Mouse (Mus musculus): ENCODE results near the gene Lpgat1. TPM values are rescaled to one million over a fixed set of nuclear protein-coding genes. Genes with fewer than 3 reads are reported as not detected.

The Lpgat1 gene
- total and polyA plus RNA-seq, 2 experiments from 2014 or later: 32.7 to 37.5 TPM

DNA sequence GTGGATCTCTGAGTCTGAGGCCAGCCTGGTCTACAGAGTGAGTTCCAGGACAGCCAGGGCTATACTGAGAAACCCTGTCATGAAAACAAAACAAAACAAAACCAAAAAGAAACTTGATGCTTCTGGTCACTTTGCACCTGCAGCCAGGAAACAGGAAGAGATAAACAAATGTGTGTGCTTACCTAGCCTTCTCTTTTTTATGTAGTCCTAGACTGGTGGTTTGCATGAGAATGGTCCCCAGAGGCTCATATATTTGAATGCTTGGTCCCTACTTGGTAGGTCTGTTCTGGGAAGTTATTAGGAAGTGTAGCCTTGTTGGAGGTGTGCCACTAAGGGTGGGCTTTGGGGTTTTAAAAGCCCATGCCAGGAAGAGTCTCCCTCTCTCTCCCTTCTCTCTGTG lies 101.4 kb downstream of the Lpgat1 start:
- H3K4me2 ChIP-seq (ENCODE audit: low read depth, low read length): no peak overlapping the region
- H3K9me3 ChIP-seq (replicated peaks; ENCODE audit: control insufficient read depth, low read length): no peaks in the 10 kb centered on the region
- no peaks in the 10 kb centered on the region for H3K27me3 ChIP-seq (ENCODE audit: control insufficient read depth, insufficient read depth, low read length)
- ATAC-seq (ENCODE audit: insufficient read depth, low read depth): no peak
- H3K27ac ChIP-seq (ENCODE audit: low read depth): no peak overlapping the region
- DNase-seq (ENCODE audit: low spot score): no peak
- H3K36me3 ChIP-seq (replicated peaks; ENCODE audit: control insufficient read depth, insufficient read depth, low read length): peaks cover 9% of the 10 kb centered on the region
- TF ChIP-seq EP300 (IDR thresholded peaks at IDR 0.05; ENCODE audit: low read depth): no peak
- no peak for TF ChIP-seq CTCF (IDR thresholded peaks at IDR 0.05; ENCODE audit: low read depth)
- H3K4me1 ChIP-seq (ENCODE audit: control insufficient read depth, insufficient read depth): 0 out of 2 replicates have a peak, but pooled peaks cover 8% of the 10 kb centered on the region
- H3K9ac ChIP-seq (replicated peaks; ENCODE audit: low read depth, low read length): no peak overlapping the region
- H3K4me3 ChIP-seq (ENCODE audit: low read depth, low read length): no peak overlapping the region

DNA sequence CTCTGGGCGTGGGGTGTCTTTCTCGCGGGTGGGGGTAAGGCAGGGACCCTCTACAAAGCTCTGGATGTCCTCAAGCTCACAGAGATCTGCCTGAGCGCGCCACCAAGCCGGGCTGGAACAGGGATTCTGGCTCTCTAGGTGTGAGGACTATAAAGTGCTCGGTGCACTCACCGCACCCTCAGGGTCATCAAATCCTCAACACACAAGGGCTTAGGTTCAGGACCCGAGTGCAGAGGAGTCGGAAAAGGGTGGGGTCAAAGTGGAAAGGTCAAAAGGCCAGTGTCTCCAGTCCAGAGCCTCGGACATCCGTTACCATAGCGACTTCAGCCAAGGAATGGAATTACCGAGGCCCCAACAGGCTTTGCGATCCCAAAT lies 103.3 kb downstream of the Lpgat1 start:
- H3K4me1 ChIP-seq (ENCODE audit: control insufficient read depth, insufficient read depth): 0 out of 2 replicates have a peak, but pooled peaks cover 8% of the 10 kb centered on the region
- 5% methylated on average over 15 of the region's 15 CpGs for WGBS
- peak overlapping the region; percentile 73 for H3K4me2 ChIP-seq (ENCODE audit: low read depth, low read length)
- H3K36me3 ChIP-seq (replicated peaks; ENCODE audit: control insufficient read depth, insufficient read depth, low read length): peaks cover 25% of the 10 kb centered on the region
- no peak overlapping the region for H3K27ac ChIP-seq (ENCODE audit: low read depth)
- peak; percentile 18 for ATAC-seq (ENCODE audit: insufficient read depth, low read depth)
- 0 out of 2 replicates have a peak overlapping the region, but pooled peaks have one; percentile 24 for H3K9ac ChIP-seq (replicated peaks; ENCODE audit: low read depth, low read length)
- TF ChIP-seq CTCF (IDR thresholded peaks at IDR 0.05; ENCODE audit: low read depth) (no peak), EP300 (IDR thresholded peaks at IDR 0.05; ENCODE audit: low read depth) (no peak)
- H3K27me3 ChIP-seq (ENCODE audit: control insufficient read depth, insufficient read depth, low read length): no peaks in the 10 kb centered on the region
- DNase-seq (ENCODE audit: low spot score): no peak
- H3K9me3 ChIP-seq (replicated peaks; ENCODE audit: control insufficient read depth, low read length): no peaks in the 10 kb centered on the region
- peak overlapping the region; percentile 77 for H3K4me3 ChIP-seq (ENCODE audit: low read depth, low read length)

DNA sequence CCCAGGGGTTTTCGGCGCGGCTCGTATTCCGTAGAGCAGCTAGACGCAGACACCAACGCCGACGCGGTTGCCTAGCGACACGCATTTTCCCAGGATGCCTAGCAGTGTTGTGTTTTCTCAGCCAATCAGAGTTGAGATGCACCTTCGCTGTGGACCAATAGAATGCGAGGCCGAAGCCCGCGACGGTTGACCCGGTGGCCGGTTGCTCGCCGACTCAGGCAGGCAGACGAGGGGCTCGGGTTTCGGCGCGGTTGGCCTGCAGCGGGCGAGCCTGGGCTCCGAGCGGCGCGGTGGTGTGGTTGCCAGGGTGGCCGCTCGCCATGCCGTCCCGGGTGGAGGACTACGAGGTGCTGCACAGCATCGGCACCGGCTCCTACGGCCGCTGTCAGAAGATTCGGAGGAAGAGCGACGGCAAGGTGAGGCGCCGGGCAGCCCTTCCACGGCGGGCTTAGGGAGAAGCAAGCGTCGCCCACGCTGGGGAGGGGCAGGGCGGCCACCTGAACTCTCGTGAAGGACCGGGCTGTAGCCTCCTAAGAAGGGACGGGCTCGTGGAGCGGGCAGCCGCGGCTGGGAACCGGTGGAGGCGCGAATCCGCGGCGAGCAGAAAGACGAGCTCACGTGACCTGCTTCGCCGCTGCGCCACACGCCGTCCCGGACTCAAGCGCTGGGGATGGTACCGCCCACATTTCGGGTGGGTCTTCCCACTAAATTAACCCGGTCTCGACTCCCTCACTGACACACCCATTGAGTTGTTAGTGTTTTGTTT lies 103.9 kb downstream of the Lpgat1 start, which contains the start of gene Nek2:
Nek2 (plus strand) TSS at position 119 of the 766 bp plus-strand sequence.
- DNase-seq (ENCODE audit: low spot score): peak; percentile 96
- Histone ChIP-seq H3K4me3 (ENCODE audit: low read depth, low read length) (peak within 1 kb of the TSS; percentile 77), H3K36me3 (replicated peaks; ENCODE audit: control insufficient read depth, insufficient read depth, low read length) (peaks cover 30% of the 10 kb centered on the region), H3K9me3 (replicated peaks; ENCODE audit: control insufficient read depth, low read length) (no peaks in the 10 kb centered on the region), H3K4me1 (ENCODE audit: control insufficient read depth, insufficient read depth) (0 out of 2 replicates have a peak, but pooled peaks cover 8% of the 10 kb centered on the region), H3K9ac (replicated peaks; ENCODE audit: low read depth, low read length) (peak within 1 kb of the TSS; percentile 53), H3K27me3 (ENCODE audit: control insufficient read depth, insufficient read depth, low read length) (no peaks in the 10 kb centered on the region), H3K27ac (ENCODE audit: low read depth) (peak within 1 kb of the TSS; percentile 58), H3K4me2 (ENCODE audit: low read depth, low read length) (peak within 1 kb of the TSS; percentile 73)
- TF ChIP-seq CTCF (IDR thresholded peaks at IDR 0.05; ENCODE audit: low read depth): no peak
- TF ChIP-seq EP300 (IDR thresholded peaks at IDR 0.05; ENCODE audit: low read depth): no peak
- peak; percentile 93 for ATAC-seq (ENCODE audit: insufficient read depth, low read depth)
- WGBS: under 1% methylated on average over 79 of the region's 79 CpGs

DNA sequence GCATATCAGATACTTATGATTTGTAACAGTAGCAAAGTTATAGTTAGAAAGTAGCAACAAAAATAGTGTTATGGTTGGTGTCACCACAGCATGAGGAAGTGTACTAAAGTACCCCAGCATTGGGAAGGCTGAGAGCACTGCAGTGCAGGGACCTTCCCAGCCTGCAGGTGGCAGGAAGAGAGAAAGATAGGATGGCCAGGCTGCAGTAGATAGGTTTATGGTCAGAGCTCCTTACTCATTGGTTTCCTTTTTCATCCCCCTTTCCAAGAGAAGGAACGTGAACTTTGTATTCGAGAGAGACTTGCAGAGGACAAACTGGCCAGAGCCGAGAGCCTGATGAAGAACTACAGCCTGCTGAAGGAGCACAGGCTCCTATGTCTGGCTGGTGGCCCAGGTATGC lies 111.5 kb downstream of the Lpgat1 start:
- ATAC-seq (ENCODE audit: insufficient read depth, low read depth) (no peak), DNase-seq (ENCODE audit: low spot score) (no peak)
- H3K9ac ChIP-seq (replicated peaks; ENCODE audit: low read depth, low read length): no peak overlapping the region
- no peak overlapping the region for H3K4me2 ChIP-seq (ENCODE audit: low read depth, low read length)
- 75% methylated on average over 3 of the region's 3 CpGs for WGBS
- peaks cover 81% of the 10 kb centered on the region for H3K36me3 ChIP-seq (replicated peaks; ENCODE audit: control insufficient read depth, insufficient read depth, low read length)
- H3K27me3 ChIP-seq (ENCODE audit: control insufficient read depth, insufficient read depth, low read length): no peaks in the 10 kb centered on the region
- H3K27ac ChIP-seq (ENCODE audit: low read depth): no peak overlapping the region
- H3K4me1 ChIP-seq (ENCODE audit: control insufficient read depth, insufficient read depth): no peaks in the 10 kb centered on the region
- peak; percentile 49 for TF ChIP-seq CTCF (IDR thresholded peaks at IDR 0.05; ENCODE audit: low read depth)
- no peak for TF ChIP-seq EP300 (IDR thresholded peaks at IDR 0.05; ENCODE audit: low read depth)
- no peak overlapping the region for H3K4me3 ChIP-seq (ENCODE audit: low read depth, low read length)
- H3K9me3 ChIP-seq (replicated peaks; ENCODE audit: control insufficient read depth, low read length): no peaks in the 10 kb centered on the region

DNA sequence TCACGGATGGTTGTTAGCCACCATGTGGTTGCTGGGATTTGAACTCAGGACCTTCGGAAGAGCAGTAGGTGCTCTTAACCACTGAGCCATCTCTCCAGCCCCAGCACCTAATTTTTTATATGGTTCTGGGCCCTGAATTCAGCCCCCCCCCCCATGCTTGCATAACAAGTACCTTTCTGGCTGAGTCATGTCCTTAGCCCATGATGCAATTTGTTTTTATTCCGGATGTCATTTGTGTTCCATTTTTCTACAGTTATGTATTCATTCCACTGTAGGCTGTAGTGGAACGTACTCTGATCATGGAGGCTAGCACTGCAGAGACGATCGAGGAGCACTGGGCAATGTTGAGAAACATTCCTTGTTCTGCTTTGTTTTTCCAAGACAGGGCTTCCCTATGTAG lies 115.8 kb downstream of the Lpgat1 start:
- Histone ChIP-seq H3K4me1 (ENCODE audit: control insufficient read depth, insufficient read depth) (no peaks in the 10 kb centered on the region), H3K9me3 (replicated peaks; ENCODE audit: control insufficient read depth, low read length) (no peaks in the 10 kb centered on the region)
- DNase-seq (ENCODE audit: low spot score): no peak

More for the DNA sequence above, 115.8 kb downstream of the Lpgat1 start:
- no peak overlapping the region for H3K4me3 ChIP-seq (ENCODE audit: low read depth, low read length)
- no peak overlapping the region for H3K9ac ChIP-seq (replicated peaks; ENCODE audit: low read depth, low read length)
- TF ChIP-seq EP300 (IDR thresholded peaks at IDR 0.05; ENCODE audit: low read depth): no peak
- TF ChIP-seq CTCF (IDR thresholded peaks at IDR 0.05; ENCODE audit: low read depth): no peak
- no peaks in the 10 kb centered on the region for H3K27me3 ChIP-seq (ENCODE audit: control insufficient read depth, insufficient read depth, low read length)
- H3K27ac ChIP-seq (ENCODE audit: low read depth): no peak overlapping the region
- 92% methylated on average over 6 of the region's 6 CpGs for WGBS
- no peak overlapping the region for H3K4me2 ChIP-seq (ENCODE audit: low read depth, low read length)
- no peak for ATAC-seq (ENCODE audit: insufficient read depth, low read depth)
- peaks cover 42% of the 10 kb centered on the region for H3K36me3 ChIP-seq (replicated peaks; ENCODE audit: control insufficient read depth, insufficient read depth, low read length)

Other genes starting within 250 kb of the Lpgat1 start
- 4.1 and 7.6 TPM in 2 replicates for gene Dtl, start 142.3 kb upstream of the Lpgat1 start, total RNA-seq (2014; rRNA removed; ENCODE audit: low replicate concordance)
- 5.9 and 6.2 TPM in 2 replicates for gene Dtl, start 142.3 kb upstream of the Lpgat1 start, polyA plus RNA-seq (2015; fragmentation: Nextera tagmentation; extraction: Ambion mirVana)
- gene Ints7, start 142.2 kb upstream of the Lpgat1 start, total RNA-seq (2014; rRNA removed; ENCODE audit: low replicate concordance): 33.2 and 33.8 TPM in 2 replicates
- gene Ints7, start 142.2 kb upstream of the Lpgat1 start, polyA plus RNA-seq (2015; fragmentation: Nextera tagmentation; extraction: Ambion mirVana): 14.1 and 15.1 TPM in 2 replicates
- gene Nek2, start 103.6 kb downstream of the Lpgat1 start, total RNA-seq (2014; rRNA removed; ENCODE audit: low replicate concordance): 14.8 and 28.2 TPM in 2 replicates
- 9.4 and 11.7 TPM in 2 replicates for gene Nek2, start 103.6 kb downstream of the Lpgat1 start, polyA plus RNA-seq (2015; fragmentation: Nextera tagmentation; extraction: Ambion mirVana)
- gene Slc30a1, start 188.9 kb downstream of the Lpgat1 start, total RNA-seq (2014; rRNA removed; ENCODE audit: low replicate concordance): 18.2 and 20.0 TPM in 2 replicates
- gene Slc30a1, start 188.9 kb downstream of the Lpgat1 start, polyA plus RNA-seq (2015; fragmentation: Nextera tagmentation; extraction: Ambion mirVana): 2.6 and 3.6 TPM in 2 replicates